Mouse (Mus musculus) stomach, embryonic 14.5 days (tissue): Measurements from ENCODE around the gene Cox7a1. TPM values are rescaled to one million over a fixed set of nuclear protein-coding genes. Genes with fewer than 3 reads are reported as not detected.
"Not testable (repeated sequence)": the region's sequence is repeated elsewhere in the genome, so short reads cannot be mapped to it uniquely, and the experiment has no call there.

Experiments used
- ATAC-seq: fragments of 200-750 bp; cut with Nextera tagmentation; 2 replicates; pipeline ENCODE4 v1.8.0; 2017; ENCODE audit warnings: low read depth, moderate TSS enrichment; ENCODE audit not compliant: insufficient number of reproducible peaks, insufficient read depth, low FRiP score
- H3K27ac ChIP-seq: fragments of 300-500 bp; sonication (generic); 2 replicates; pipeline ENCODE4 v1.5.1; 2014; ENCODE audit warnings: mild to moderate bottlenecking, low read length, moderate library complexity, mixed read lengths
- H3K27me3 ChIP-seq: fragments of 300-500 bp; sonication (generic); 2 replicates; pipeline ENCODE4 v1.6.1; 2014; ENCODE audit warnings: low read length, control low read depth, mixed read lengths; ENCODE audit not compliant: control insufficient read depth, insufficient read depth
- H3K36me3 ChIP-seq: fragments of 300-500 bp; sonication (generic); 2 replicates; pipeline ENCODE4 v1.6.1; 2014; ENCODE audit warnings: mild to moderate bottlenecking, control low read depth, low read length, moderate library complexity, mixed read lengths; ENCODE audit not compliant: control insufficient read depth, insufficient read depth
- H3K4me1 ChIP-seq: fragments of 300-500 bp; sonication (generic); 2 replicates; pipeline ENCODE4 v1.6.1; 2014; ENCODE audit warnings: low read length, control low read depth, mixed read lengths; ENCODE audit not compliant: control insufficient read depth, insufficient read depth
- H3K4me2 ChIP-seq: fragments of 300-500 bp; sonication (generic); replicated peaks from 2 replicates; pipeline ENCODE4 v1.6.1; 2014; ENCODE audit warnings: low read depth, low read length, control low read depth
- H3K4me3 ChIP-seq: fragments of 300-500 bp; sonication (generic); 2 replicates; pipeline ENCODE4 v1.5.1; 2014; ENCODE audit warnings: low read depth, low read length, control low read depth
- H3K9ac ChIP-seq: fragments of 300-500 bp; sonication (generic); replicated peaks from 2 replicates; pipeline ENCODE4 v1.6.1; 2014; ENCODE audit warnings: low read depth, mild to moderate bottlenecking, control low read depth, low read length, moderate library complexity, mixed read lengths
- H3K9me3 ChIP-seq: fragments of 300-500 bp; sonication (generic); 2 replicates; pipeline ENCODE4 v1.6.1; 2016; ENCODE audit warnings: low read depth, low read length, control low read depth; ENCODE audit not compliant: control insufficient read depth
- WGBS: fragments of 180-500 bp; shearing (Covaris S2); extraction: QIAGEN DNeasy Blood & Tissue Kit; methylation state at CpG from one replicate; pipeline ENCODE4 v1.1.7; 2014; 5-methylcytosine and 5-hydroxymethylcytosine counted together
- polyA plus RNA-seq: library from polyadenylated mRNA; unstranded; fragments of >200 nt; fragmentation: Nextera tagmentation; extraction: Ambion mirVana; gene quantifications from 2 replicates; pipeline ENCODE4 v1.2.1, GENCODE M21; 2014

Cox7a1 gene
- polyA plus RNA-seq, 1 experiment from 2014 or later, result 5.7 TPM

- ATAC-seq, result peak; percentile 87
- peak overlapping the region; percentile 58 for H3K4me3 ChIP-seq
- no peaks in the 10 kb centered on the region for H3K9me3 ChIP-seq
- H3K9ac ChIP-seq, result peak overlapping the region; percentile 73
- H3K4me1 ChIP-seq, result peaks cover 10% of the 10 kb centered on the region
- H3K27me3 ChIP-seq, result no peaks in the 10 kb centered on the region
- H3K4me2 ChIP-seq, result peak overlapping the region; percentile 75
- peak overlapping the region; percentile 93 for H3K27ac ChIP-seq
- WGBS, result under 1% methylated on average over 28 of the region's 28 CpGs
- peaks cover 24% of the 10 kb centered on the region for H3K36me3 ChIP-seq
Measured at GRCm38 (mm10) chr7:30194884-30195283, 10.9 kb downstream of the Cox7a1 start.

GRCm38 (mm10) chr7:30195461-30195860, 11.5 kb downstream of the Cox7a1 start:
- peaks cover 10% of the 10 kb centered on the region for H3K4me1 ChIP-seq
- no peak overlapping the region for H3K4me3 ChIP-seq
- no peak overlapping the region for H3K27ac ChIP-seq
- H3K36me3 ChIP-seq, result peaks cover 18% of the 10 kb centered on the region
- no peak overlapping the region for H3K9ac ChIP-seq
- ATAC-seq, result no peak
- no peaks in the 10 kb centered on the region for H3K27me3 ChIP-seq
- peak overlapping the region; percentile 75 for H3K4me2 ChIP-seq
- 55% methylated on average over 6 of the region's 6 CpGs for WGBS
- no peaks in the 10 kb centered on the region for H3K9me3 ChIP-seq

- ATAC-seq, result no peak
- WGBS, result 46% methylated on average over 6 of the region's 6 CpGs
- Histone ChIP-seq H3K27ac (no peak overlapping the region; the same call in 1 of the 2 replicates), H3K9ac (no peak overlapping the region), H3K27me3 (no peaks in the 10 kb centered on the region), H3K4me3 (no peak overlapping the region), H3K36me3 (peaks cover 16% of the 10 kb centered on the region), H3K9me3 (no peaks in the 10 kb centered on the region), H3K4me1 (peaks cover 10% of the 10 kb centered on the region), H3K4me2 (no peak overlapping the region)
Measured at GRCm38 (mm10) chr7:30196171-30196570, 12.2 kb downstream of the Cox7a1 start.

GRCm38 (mm10) chr7:30197592-30198129, 13.7 kb downstream of the Cox7a1 start:
- 53% methylated on average over 5 of the region's 5 CpGs for WGBS
- no peak overlapping the region for H3K4me2 ChIP-seq
- H3K4me3 ChIP-seq, result no peak overlapping the region
- no peaks in the 10 kb centered on the region for H3K9me3 ChIP-seq
- no peak overlapping the region for H3K27ac ChIP-seq
- no peak for ATAC-seq
- no peaks in the 10 kb centered on the region for H3K27me3 ChIP-seq
- H3K9ac ChIP-seq, result no peak overlapping the region
- peaks cover 9% of the 10 kb centered on the region for H3K4me1 ChIP-seq
- H3K36me3 ChIP-seq, result 0 out of 2 replicates have a peak, but pooled peaks cover 1% of the 10 kb centered on the region

- no peak for ATAC-seq
- WGBS, result 11% methylated on average over 8 of the region's 8 CpGs
- peak within 1 kb of the TSS; percentile 18; the same call in 1 of the 2 replicates for H3K27ac ChIP-seq
- H3K4me2 ChIP-seq, result peak within 1 kb of the TSS; percentile 22; the same call in 1 of the 2 replicates
- no peaks in the 10 kb centered on the region for H3K27me3 ChIP-seq
- no peak within 1 kb of the TSS; the same call in 1 of the 2 replicates for H3K9ac ChIP-seq
- H3K9me3 ChIP-seq, result no peaks in the 10 kb centered on the region
- H3K4me1 ChIP-seq, result peaks cover under 1% of the 10 kb centered on the region
- H3K4me3 ChIP-seq, result no peak within 1 kb of the TSS
- H3K36me3 ChIP-seq, result no peaks in the 10 kb centered on the region
Measured at GRCm38 (mm10) chr7:30198481-30198971, 14.6 kb downstream of the Cox7a1 start, which contains the start of gene Capns1. TSS of gene Capns1 (minus strand) at chr7:30198811.

- Histone ChIP-seq H3K9ac (no peak overlapping the region), H3K27me3 (no peaks in the 10 kb centered on the region), H3K36me3 (no peaks in the 10 kb centered on the region), H3K27ac (no peak overlapping the region), H3K4me3 (no peak overlapping the region), H3K9me3 (no peaks in the 10 kb centered on the region), H3K4me2 (no peak overlapping the region), H3K4me1 (no peaks in the 10 kb centered on the region)
- 70% methylated on average over 18 of the region's 18 CpGs for WGBS
- ATAC-seq, result no peak
Measured at GRCm38 (mm10) chr7:30199498-30200139, 15.7 kb downstream of the Cox7a1 start.

GRCm38 (mm10) chr7:30200200-30200599, 16.3 kb downstream of the Cox7a1 start:
- no peak overlapping the region for H3K27ac ChIP-seq
- ATAC-seq, result no peak
- no peaks in the 10 kb centered on the region for H3K27me3 ChIP-seq
- no peak overlapping the region for H3K9ac ChIP-seq
- H3K4me3 ChIP-seq, result no peak overlapping the region
- H3K4me1 ChIP-seq, result no peaks in the 10 kb centered on the region
- WGBS, result 77% methylated on average over 5 of the region's 5 CpGs
- no peaks in the 10 kb centered on the region for H3K9me3 ChIP-seq
- no peak overlapping the region for H3K4me2 ChIP-seq
- H3K36me3 ChIP-seq, result no peaks in the 10 kb centered on the region

GRCm38 (mm10) chr7:30200661-30201060, 16.7 kb downstream of the Cox7a1 start:
- not testable (repeated sequence) for H3K36me3 ChIP-seq, H3K9ac ChIP-seq, H3K4me1 ChIP-seq, H3K27ac ChIP-seq, H3K4me3 ChIP-seq, H3K4me2 ChIP-seq, ATAC-seq, H3K9me3 ChIP-seq, H3K27me3 ChIP-seq
- WGBS, result 85% methylated on average over 5 of the region's 5 CpGs
